Mouse (Mus musculus) stomach, embryonic 15.5 days (tissue): ENCODE results near the gene Stoml2. TPM values are rescaled to one million over a fixed set of nuclear protein-coding genes. Genes with fewer than 3 reads are reported as not detected.
"Not testable (repeated sequence)": the region's sequence is repeated elsewhere in the genome, so short reads cannot be mapped to it uniquely, and the experiment has no call there.

Experiments
- ATAC-seq: fragments of 200-750 bp; cut with Nextera tagmentation; 2 replicates; pipeline ENCODE4 v1.8.0; 2017; ENCODE audit warnings: low read depth, moderate number of reproducible peaks, moderate TSS enrichment; ENCODE audit not compliant: insufficient read depth, low FRiP score
- H3K27ac ChIP-seq: fragments of 300-500 bp; sonication (generic); 2 replicates; pipeline ENCODE4 v1.5.1; 2015; ENCODE audit warnings: mild to moderate bottlenecking, inconsistent platforms
- H3K27me3 ChIP-seq: fragments of 300-500 bp; sonication (generic); replicated peaks from 2 replicates; pipeline ENCODE4 v1.6.1; 2015; ENCODE audit warnings: inconsistent platforms
- H3K36me3 ChIP-seq: fragments of 300-500 bp; sonication (generic); 2 replicates; pipeline ENCODE4 v1.6.1; 2015; ENCODE audit warnings: inconsistent platforms
- H3K4me1 ChIP-seq: fragments of 300-500 bp; sonication (generic); 2 replicates; pipeline ENCODE4 v1.6.1; 2015; ENCODE audit warnings: inconsistent platforms
- H3K4me2 ChIP-seq: fragments of 300-500 bp; sonication (generic); 2 replicates; pipeline ENCODE4 v1.6.1; 2015; ENCODE audit warnings: mild to moderate bottlenecking, inconsistent platforms
- H3K4me3 ChIP-seq: fragments of 300-500 bp; sonication (generic); replicated peaks from 2 replicates; pipeline ENCODE4 v1.5.1; 2015; ENCODE audit warnings: inconsistent platforms
- H3K9ac ChIP-seq: fragments of 300-500 bp; sonication (generic); 2 replicates; pipeline ENCODE4 v1.6.1; 2015; ENCODE audit warnings: inconsistent platforms
- H3K9me3 ChIP-seq: fragments of 300-500 bp; sonication (generic); 2 replicates; pipeline ENCODE4 v1.6.1; 2016; ENCODE audit warnings: inconsistent platforms
- WGBS: fragments of 180-500 bp; shearing (Covaris S2); methylation state at CpG from one replicate; pipeline ENCODE4 v1.1.7; 2015; 5-methylcytosine and 5-hydroxymethylcytosine counted together
- polyA plus RNA-seq: library from polyadenylated mRNA; unstranded; fragments of >200 nt; fragmentation: Nextera tagmentation; extraction: Ambion mirVana; gene quantifications from 2 replicates; pipeline ENCODE4 v1.2.1, GENCODE M21; 2015

The Stoml2 gene
- polyA plus RNA-seq, 1 experiment from 2014 or later: 303 TPM

- WGBS: 90% methylated on average over 23 of the region's 23 CpGs
- no peaks in the 10 kb centered on the region for H3K27me3 ChIP-seq
- H3K36me3 ChIP-seq: peaks cover 27% of the 10 kb centered on the region
- H3K4me3 ChIP-seq: no peak overlapping the region
- no peaks in the 10 kb centered on the region for H3K9me3 ChIP-seq
- no peak overlapping the region for H3K9ac ChIP-seq
- H3K27ac ChIP-seq: no peak overlapping the region
- H3K4me2 ChIP-seq: no peak overlapping the region
- no peak for ATAC-seq
- H3K4me1 ChIP-seq: peaks cover 6% of the 10 kb centered on the region
Observed at GRCm38 (mm10) chr4:43019641-43020465, 11.7 kb downstream of the Stoml2 start.

- Histone ChIP-seq H3K27me3 (no peaks in the 10 kb centered on the region), H3K9me3 (no peaks in the 10 kb centered on the region), H3K27ac (no peak overlapping the region), H3K4me2 (no peak overlapping the region), H3K9ac (no peak overlapping the region), H3K4me3 (no peak overlapping the region), H3K4me1 (no peaks in the 10 kb centered on the region), H3K36me3 (peaks cover 27% of the 10 kb centered on the region)
- ATAC-seq: no peak
- WGBS: 89% methylated on average over 10 of the region's 10 CpGs
Observed at GRCm38 (mm10) chr4:43019176-43019575, 12.3 kb downstream of the Stoml2 start.

GRCm38 (mm10) chr4:43018156-43018555, 13.4 kb downstream of the Stoml2 start:
- Histone ChIP-seq H3K27ac (no peak overlapping the region), H3K9me3 (no peaks in the 10 kb centered on the region), H3K27me3 (no peaks in the 10 kb centered on the region), H3K4me1 (no peaks in the 10 kb centered on the region), H3K4me3 (no peak overlapping the region), H3K4me2 (no peak overlapping the region), H3K36me3 (peaks cover 27% of the 10 kb centered on the region), H3K9ac (no peak overlapping the region)
- 92% methylated on average over 4 of the region's 4 CpGs for WGBS
- no peak for ATAC-seq

- no peaks in the 10 kb centered on the region for H3K27me3 ChIP-seq
- peaks cover 12% of the 10 kb centered on the region; the same call in 1 of the 2 replicates for H3K4me1 ChIP-seq
- H3K9me3 ChIP-seq: no peaks in the 10 kb centered on the region
- no peaks in the 10 kb centered on the region for H3K36me3 ChIP-seq
- H3K4me2 ChIP-seq: no peak overlapping the region
- H3K27ac ChIP-seq: no peak overlapping the region
- ATAC-seq: no peak
- no peak overlapping the region for H3K9ac ChIP-seq
- 94% methylated on average over 1 of the region's 1 CpGs for WGBS
- H3K4me3 ChIP-seq: no peak overlapping the region
Observed at GRCm38 (mm10) chr4:43012091-43012490, 19.4 kb downstream of the Stoml2 start.

GRCm38 (mm10) chr4:43010161-43011038, 21.1 kb downstream of the Stoml2 start, which contains the start of gene Fancg:
Gene Fancg, minus strand, starts transcription at chr4:43010506.
- peak within 1 kb of the TSS; percentile 57 for H3K9ac ChIP-seq

GRCm38 (mm10) chr4:43005765-43006164, 25.7 kb downstream of the Stoml2 start:
- no peaks in the 10 kb centered on the region for H3K9me3 ChIP-seq
- H3K27me3 ChIP-seq: no peaks in the 10 kb centered on the region
- no peak for ATAC-seq
- H3K4me1 ChIP-seq: peaks cover 12% of the 10 kb centered on the region; the same call in 1 of the 2 replicates
- no peak overlapping the region for H3K4me3 ChIP-seq
- WGBS: 58% methylated on average over 2 of the region's 2 CpGs
- H3K27ac ChIP-seq: no peak overlapping the region
- H3K36me3 ChIP-seq: no peaks in the 10 kb centered on the region
- no peak overlapping the region for H3K4me2 ChIP-seq
- H3K9ac ChIP-seq: no peak overlapping the region

More at GRCm38 (mm10) chr4:43010161-43011038, 21.1 kb downstream of the Stoml2 start, which contains the start of gene Fancg:
- H3K36me3 ChIP-seq: no peaks in the 10 kb centered on the region
- no peaks in the 10 kb centered on the region for H3K9me3 ChIP-seq
- 1% methylated on average over 37 of the region's 37 CpGs for WGBS
- peak; percentile 89 for ATAC-seq
- H3K27ac ChIP-seq: no peak within 1 kb of the TSS
- no peaks in the 10 kb centered on the region for H3K27me3 ChIP-seq
- H3K4me1 ChIP-seq: peaks cover 12% of the 10 kb centered on the region; the same call in 1 of the 2 replicates
- peak within 1 kb of the TSS; percentile 69 for H3K4me2 ChIP-seq
- peak within 1 kb of the TSS; percentile 89 for H3K4me3 ChIP-seq

- no peak for ATAC-seq
- H3K4me1 ChIP-seq: peaks cover 12% of the 10 kb centered on the region; the same call in 1 of the 2 replicates
- H3K4me2 ChIP-seq: no peak overlapping the region
- no peak overlapping the region for H3K4me3 ChIP-seq
- H3K27ac ChIP-seq: no peak overlapping the region
- H3K9me3 ChIP-seq: no peaks in the 10 kb centered on the region
- no peak overlapping the region for H3K9ac ChIP-seq
- H3K36me3 ChIP-seq: no peaks in the 10 kb centered on the region
- no peaks in the 10 kb centered on the region for H3K27me3 ChIP-seq
- WGBS: 91% methylated on average over 3 of the region's 3 CpGs
Observed at GRCm38 (mm10) chr4:43004951-43005350, 26.6 kb downstream of the Stoml2 start.

- no peak overlapping the region for H3K27ac ChIP-seq
- H3K36me3 ChIP-seq: no peaks in the 10 kb centered on the region
- WGBS: 79% methylated on average over 12 of the region's 12 CpGs
- no peaks in the 10 kb centered on the region for H3K9me3 ChIP-seq
- H3K4me2 ChIP-seq: no peak overlapping the region
- H3K9ac ChIP-seq: no peak overlapping the region
- ATAC-seq: no peak
- H3K4me3 ChIP-seq: no peak overlapping the region
- H3K27me3 ChIP-seq: no peaks in the 10 kb centered on the region
- peaks cover 7% of the 10 kb centered on the region for H3K4me1 ChIP-seq
Observed at GRCm38 (mm10) chr4:43002756-43003439, 28.6 kb downstream of the Stoml2 start.

GRCm38 (mm10) chr4:43001272-43001671, 30.2 kb downstream of the Stoml2 start:
- H3K9me3 ChIP-seq: no peaks in the 10 kb centered on the region
- 87% methylated on average over 2 of the region's 2 CpGs for WGBS
- ATAC-seq: no peak
- no peak overlapping the region for H3K4me2 ChIP-seq
- H3K27ac ChIP-seq: no peak overlapping the region
- H3K27me3 ChIP-seq: no peaks in the 10 kb centered on the region
- no peaks in the 10 kb centered on the region for H3K36me3 ChIP-seq
- H3K9ac ChIP-seq: no peak overlapping the region
- no peak overlapping the region for H3K4me3 ChIP-seq
- peaks cover 9% of the 10 kb centered on the region for H3K4me1 ChIP-seq

GRCm38 (mm10) chr4:43000141-43000986, 31.1 kb downstream of the Stoml2 start, which contains the start of gene Vcp:
Gene Vcp, minus strand, starts transcription at chr4:43000507.
- H3K9me3 ChIP-seq, H3K4me1 ChIP-seq, H3K27me3 ChIP-seq, H3K36me3 ChIP-seq: not testable (repeated sequence)
- peak within 1 kb of the TSS; percentile 60 for H3K4me2 ChIP-seq
- peak within 1 kb of the TSS; percentile 97 for H3K9ac ChIP-seq
- peak within 1 kb of the TSS; percentile 67 for H3K4me3 ChIP-seq
- ATAC-seq: peak; percentile 98
- peak within 1 kb of the TSS; percentile 99 for H3K27ac ChIP-seq
- under 1% methylated on average over 51 of the region's 56 CpGs for WGBS
